Mouse (Mus musculus) thymus, postnatal 14 days (tissue): ENCODE results near the gene Tanc1.

Source experiments
- DNase-seq: peaks from one replicate; pipeline ENCODE4 v3.0.0; 2021

Tanc1 gene

GRCm38 (mm10) chr2:59653306-59654165, 41.7 kb downstream of the Tanc1 start:
- no peak for DNase-seq

- DNase-seq = no peak
Measured at GRCm38 (mm10) chr2:59655471-59655870, 43.6 kb downstream of the Tanc1 start.

GRCm38 (mm10) chr2:59656680-59657079, 44.8 kb downstream of the Tanc1 start:
- DNase-seq = no peak

- DNase-seq = no peak
Measured at GRCm38 (mm10) chr2:59659686-59660085, 47.8 kb downstream of the Tanc1 start.

GRCm38 (mm10) chr2:59660891-59661805, 49.3 kb downstream of the Tanc1 start:
- DNase-seq = no peak

GRCm38 (mm10) chr2:59664803-59665567, 53.1 kb downstream of the Tanc1 start:
- DNase-seq = no peak

- no peak for DNase-seq
Measured at GRCm38 (mm10) chr2:59666533-59666932, 54.7 kb downstream of the Tanc1 start.

GRCm38 (mm10) chr2:59670087-59671060, 58.5 kb downstream of the Tanc1 start:
- no peak for DNase-seq

- DNase-seq = no peak
Measured at GRCm38 (mm10) chr2:59671671-59672070, 59.8 kb downstream of the Tanc1 start.

- DNase-seq = no peak
Measured at GRCm38 (mm10) chr2:59672086-59672485, 60.2 kb downstream of the Tanc1 start.

GRCm38 (mm10) chr2:59672686-59673085, 60.8 kb downstream of the Tanc1 start:
- no peak for DNase-seq

GRCm38 (mm10) chr2:59673351-59673750, 61.5 kb downstream of the Tanc1 start:
- no peak for DNase-seq

GRCm38 (mm10) chr2:59673877-59674276, 62.0 kb downstream of the Tanc1 start:
- DNase-seq = no peak

- no peak for DNase-seq
Measured at GRCm38 (mm10) chr2:59675270-59675995, 63.6 kb downstream of the Tanc1 start.

GRCm38 (mm10) chr2:59676041-59676440, 64.2 kb downstream of the Tanc1 start:
- no peak for DNase-seq

GRCm38 (mm10) chr2:59676442-59676841, 64.6 kb downstream of the Tanc1 start:
- DNase-seq = no peak

GRCm38 (mm10) chr2:59679424-59680020, 67.7 kb downstream of the Tanc1 start:
- DNase-seq = no peak

- no peak for DNase-seq
Measured at GRCm38 (mm10) chr2:59680736-59681135, 68.9 kb downstream of the Tanc1 start.

- no peak for DNase-seq
Measured at GRCm38 (mm10) chr2:59681181-59681580, 69.3 kb downstream of the Tanc1 start.

GRCm38 (mm10) chr2:59684864-59685605, 73.2 kb downstream of the Tanc1 start:
- no peak for DNase-seq
